Mouse (Mus musculus) heart, postnatal 0 days (tissue): Measurements from ENCODE around the gene Gtf2h5. TPM values are rescaled to one million over a fixed set of nuclear protein-coding genes. Genes with fewer than 3 reads are reported as not detected.

Source experiments
- ATAC-seq: fragments of 200-750 bp; cut with Nextera tagmentation; 2 replicates; pipeline ENCODE4 v1.8.0; 2017; ENCODE audit warnings: low read depth, moderate number of reproducible peaks, moderate library complexity; ENCODE audit not compliant: insufficient read depth
- DNase-seq: peaks from one replicate; pipeline ENCODE4 v3.0.0-alpha.2; 2016; ENCODE audit warnings: low spot score
- H3K27ac ChIP-seq: fragments of 300-500 bp; sonication (generic); 2 replicates; pipeline ENCODE4 v1.5.1; 2014; ENCODE audit warnings: low read depth, mild to moderate bottlenecking
- H3K27me3 ChIP-seq: fragments of 300-500 bp; sonication (generic); 2 replicates; pipeline ENCODE4 v1.6.1; 2014; ENCODE audit warnings: low read length, mixed read lengths; ENCODE audit not compliant: control insufficient read depth, insufficient read depth
- H3K36me3 ChIP-seq: fragments of 300-500 bp; sonication (generic); replicated peaks from 2 replicates; pipeline ENCODE4 v1.6.1; 2014; ENCODE audit warnings: low read length, mixed read lengths; ENCODE audit not compliant: control insufficient read depth, insufficient read depth
- H3K4me1 ChIP-seq: fragments of 300-500 bp; sonication (generic); 2 replicates; pipeline ENCODE4 v1.6.1; 2014; ENCODE audit warnings: antibody characterized with exemption; ENCODE audit not compliant: control insufficient read depth, insufficient read depth
- H3K4me2 ChIP-seq: fragments of 300-500 bp; sonication (generic); 2 replicates; pipeline ENCODE4 v1.6.1; 2014; ENCODE audit warnings: low read depth, mild to moderate bottlenecking, low read length, moderate library complexity
- H3K4me3 ChIP-seq: fragments of 300-500 bp; sonication (generic); 2 replicates; pipeline ENCODE4 v1.5.1; 2014; ENCODE audit warnings: low read depth, low read length
- H3K9ac ChIP-seq: fragments of 300-500 bp; sonication (generic); replicated peaks from 2 replicates; pipeline ENCODE4 v1.6.1; 2014; ENCODE audit warnings: low read depth, low read length, mixed read lengths
- H3K9me3 ChIP-seq: fragments of 300-500 bp; sonication (generic); replicated peaks from 2 replicates; pipeline ENCODE4 v1.6.1; 2016; ENCODE audit warnings: low read length; ENCODE audit not compliant: control insufficient read depth
- CTCF ChIP-seq: IDR thresholded peaks from 2 replicates; pipeline ENCODE4 v1.5.1; 2016; ENCODE audit warnings: antibody characterized with exemption, control low read depth, low read depth
- EP300 ChIP-seq: IDR thresholded peaks from 2 replicates; pipeline ENCODE4 v1.6.1; 2016; ENCODE audit warnings: antibody characterized with exemption, low read depth
- WGBS: fragments of 180-500 bp; shearing (Covaris S2); extraction: QIAGEN DNeasy Blood & Tissue Kit; methylation state at CpG from one replicate; pipeline ENCODE4 v1.1.7; 2014; 5-methylcytosine and 5-hydroxymethylcytosine counted together
- polyA plus RNA-seq: library from polyadenylated mRNA; unstranded; fragments of >200 nt; fragmentation: Nextera tagmentation; extraction: Ambion mirVana; gene quantifications from 2 replicates; pipeline ENCODE4 v1.2.1, GENCODE M21; 2015
- total RNA-seq: library from RNA; depleted of rRNA; stranded (reverse); fragments of >200 nt; gene quantifications from 2 replicates; pipeline ENCODE4 v1.2.3, GENCODE M21; 2014; ENCODE audit warnings: low replicate concordance

The Gtf2h5 gene
- total and polyA plus RNA-seq, 2 experiments from 2014 or later, result 43.4 to 169 TPM

- Histone ChIP-seq H3K27ac (no peak overlapping the region), H3K27me3 (no peaks in the 10 kb centered on the region), H3K4me3 (no peak overlapping the region), H3K4me2 (no peak overlapping the region), H3K9me3 (no peaks in the 10 kb centered on the region), H3K9ac (no peak overlapping the region), H3K36me3 (peaks cover 57% of the 10 kb centered on the region), H3K4me1 (no peaks in the 10 kb centered on the region)
- WGBS, result 83% methylated on average over 6 of the region's 6 CpGs
- ATAC-seq, result no peak
- DNase-seq, result no peak
- TF ChIP-seq EP300 (no peak), CTCF (no peak)
Measured at GRCm38 (mm10) chr17:6069866-6070265, 9.7 kb upstream of the Gtf2h5 start.

GRCm38 (mm10) chr17:6073405-6073804 is 6.2 kb upstream of the Gtf2h5 start:
- 76% methylated on average over 7 of the region's 7 CpGs for WGBS
- Histone ChIP-seq H3K36me3 (peaks cover 29% of the 10 kb centered on the region), H3K4me3 (no peak overlapping the region), H3K4me2 (no peak overlapping the region), H3K27me3 (no peaks in the 10 kb centered on the region), H3K27ac (no peak overlapping the region), H3K4me1 (no peaks in the 10 kb centered on the region), H3K9ac (no peak overlapping the region), H3K9me3 (no peaks in the 10 kb centered on the region)
- no peak for TF ChIP-seq EP300
- no peak for TF ChIP-seq CTCF
- DNase-seq (no peak), ATAC-seq (no peak)

- 75% methylated on average over 5 of the region's 5 CpGs for WGBS
- H3K9ac ChIP-seq, result no peak overlapping the region
- DNase-seq, result no peak
- 0 out of 2 replicates have a peak, but pooled peaks cover 5% of the 10 kb centered on the region for H3K4me1 ChIP-seq
- no peak overlapping the region for H3K4me3 ChIP-seq
- no peak for TF ChIP-seq EP300
- TF ChIP-seq CTCF, result no peak
- no peaks in the 10 kb centered on the region for H3K9me3 ChIP-seq
- H3K36me3 ChIP-seq, result peaks cover 36% of the 10 kb centered on the region
- no peak for ATAC-seq
- no peaks in the 10 kb centered on the region for H3K27me3 ChIP-seq
- no peak overlapping the region for H3K27ac ChIP-seq
- H3K4me2 ChIP-seq, result no peak overlapping the region
Measured at GRCm38 (mm10) chr17:6083323-6083890, 3.8 kb downstream of the Gtf2h5 start.

GRCm38 (mm10) chr17:6091604-6092003 is 12.0 kb downstream of the Gtf2h5 start:
- TF ChIP-seq EP300, result no peak
- TF ChIP-seq CTCF, result no peak
- no peaks in the 10 kb centered on the region for H3K9me3 ChIP-seq
- H3K27ac ChIP-seq, result no peak overlapping the region
- ATAC-seq, result no peak
- H3K4me2 ChIP-seq, result no peak overlapping the region
- H3K36me3 ChIP-seq, result peaks cover 14% of the 10 kb centered on the region; the same call in 1 of the 2 replicates
- no peak overlapping the region for H3K9ac ChIP-seq
- DNase-seq, result no peak
- no peak overlapping the region for H3K4me3 ChIP-seq
- H3K27me3 ChIP-seq, result no peaks in the 10 kb centered on the region
- 84% methylated on average over 6 of the region's 6 CpGs for WGBS
- H3K4me1 ChIP-seq, result no peaks in the 10 kb centered on the region

GRCm38 (mm10) chr17:6095579-6095978 is 16.0 kb downstream of the Gtf2h5 start:
- H3K36me3 ChIP-seq, result no peaks in the 10 kb centered on the region
- H3K27me3 ChIP-seq, result no peaks in the 10 kb centered on the region
- no peaks in the 10 kb centered on the region for H3K4me1 ChIP-seq
- H3K9me3 ChIP-seq, result no peaks in the 10 kb centered on the region
- no peak overlapping the region for H3K9ac ChIP-seq
- peak; percentile 20; the same call in 1 of the 2 replicates for TF ChIP-seq CTCF
- TF ChIP-seq EP300, result no peak
- H3K4me3 ChIP-seq, result no peak overlapping the region
- no peak for DNase-seq
- H3K27ac ChIP-seq, result no peak overlapping the region
- H3K4me2 ChIP-seq, result no peak overlapping the region
- no peak for ATAC-seq

DNA sequence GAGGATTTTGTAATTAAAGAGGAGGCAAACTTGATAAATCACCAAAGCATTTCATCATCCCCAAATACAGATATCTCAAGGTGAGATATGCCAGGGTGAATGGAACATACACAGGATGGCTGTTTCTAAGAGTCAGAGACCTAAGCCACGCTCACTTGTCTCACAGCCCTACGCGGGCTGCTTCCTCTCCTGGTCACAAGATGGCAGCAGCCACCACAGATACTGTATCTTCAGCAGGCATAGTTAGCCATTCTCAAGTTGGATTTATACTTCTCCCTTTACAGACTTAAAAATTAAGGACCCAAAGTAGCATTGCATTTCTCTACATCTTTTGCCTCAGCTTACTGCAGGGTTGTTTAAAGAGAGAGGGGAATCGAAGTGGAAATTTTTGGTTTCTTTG is 18.3 kb downstream of the Gtf2h5 start:
- H3K4me3 ChIP-seq, result no peak overlapping the region
- H3K27ac ChIP-seq, result no peak overlapping the region
- H3K9me3 ChIP-seq, result no peaks in the 10 kb centered on the region
- peak; percentile 63 for ATAC-seq
- no peak overlapping the region for H3K4me2 ChIP-seq
- no peaks in the 10 kb centered on the region for H3K4me1 ChIP-seq
- H3K9ac ChIP-seq, result no peak overlapping the region
- no peaks in the 10 kb centered on the region for H3K27me3 ChIP-seq
- DNase-seq, result peak; percentile 36
- WGBS, result 20% methylated on average over 4 of the region's 4 CpGs
- H3K36me3 ChIP-seq, result no peaks in the 10 kb centered on the region
- TF ChIP-seq EP300 (no peak), CTCF (peak; percentile 87)
